Mouse (Mus musculus) lung, adult 2 months (tissue): ENCODE results near the gene Olfr195. TPM values are rescaled to one million over a fixed set of nuclear protein-coding genes. Genes with fewer than 3 reads are reported as not detected.
"Not testable (repeated sequence)": the region's sequence is repeated elsewhere in the genome, so short reads cannot be mapped to it uniquely, and the experiment has no call there.

ENCODE experiments used
- DNase-seq: peaks from one replicate; pipeline ENCODE4 v3.0.0; 2022
- H3K4me1 ChIP-seq: fragments of 200-500 bp; 2 replicates; pipeline ENCODE4 v1.6.1; 2011; ENCODE audit warnings: low read length; ENCODE audit not compliant: control insufficient read depth, insufficient read depth
- H3K4me3 ChIP-seq: fragments of 200-500 bp; replicated peaks from 2 replicates; pipeline ENCODE3; 2011; ENCODE audit warnings: low read depth, mild to moderate bottlenecking, control low read depth, low read length; ENCODE audit errors: extremely low read depth
- CTCF ChIP-seq: fragments of 200-500 bp; IDR thresholded peaks from 2 replicates; pipeline ENCODE4 v1.5.1; 2011; ENCODE audit warnings: mild to moderate bottlenecking, low read length, control low read depth; ENCODE audit not compliant: insufficient read depth
- POLR2A ChIP-seq: fragments of 200-500 bp; IDR thresholded peaks from 2 replicates; pipeline ENCODE4 v1.6.1; 2011; ENCODE audit warnings: low read depth, mild to moderate bottlenecking, control low read depth, low read length, borderline replicate concordance; ENCODE audit errors: extremely low read depth
- WGBS: fragments of 180-500 bp; shearing (Covaris S2); methylation state at CpG from one replicate; pipeline ENCODE4 v1.1.7; 2018; 5-methylcytosine and 5-hydroxymethylcytosine counted together
- polyA plus RNA-seq: library from polyadenylated mRNA; depleted of rRNA; stranded (reverse); fragments of >200 nt; gene quantifications from 2 replicates; pipeline ENCODE4 v1.2.3, GENCODE M21; 2012; rRNA removed

The Olfr195 gene
- polyA plus RNA-seq = not detected in 2 replicates

GRCm38 (mm10) chr16:59146746-59147145 is at the start of gene Olfr195:
Gene Olfr195 (plus strand): TSS chr16:59147046.
- WGBS = 88% methylated on average over 1 of the region's 1 CpGs
- no peak for DNase-seq
- TF ChIP-seq POLR2A = no peak
- TF ChIP-seq CTCF = no peak
- H3K4me3 ChIP-seq = no peak within 1 kb of the TSS
- H3K4me1 ChIP-seq = no peaks in the 10 kb centered on the region

GRCm38 (mm10) chr16:59105312-59105711 is 41.5 kb upstream of the Olfr195 start:
- no peak for DNase-seq
- Histone ChIP-seq H3K4me1 (no peaks in the 10 kb centered on the region), H3K4me3 (no peak overlapping the region)
- TF ChIP-seq CTCF (no peak), POLR2A (no peak)
- WGBS = 68% methylated on average over 2 of the region's 2 CpGs

GRCm38 (mm10) chr16:59108522-59108921 is 38.3 kb upstream of the Olfr195 start:
- not testable (repeated sequence) for DNase-seq, H3K4me3 ChIP-seq, H3K4me1 ChIP-seq
- 34% methylated on average over 5 of the region's 5 CpGs for WGBS

DNA sequence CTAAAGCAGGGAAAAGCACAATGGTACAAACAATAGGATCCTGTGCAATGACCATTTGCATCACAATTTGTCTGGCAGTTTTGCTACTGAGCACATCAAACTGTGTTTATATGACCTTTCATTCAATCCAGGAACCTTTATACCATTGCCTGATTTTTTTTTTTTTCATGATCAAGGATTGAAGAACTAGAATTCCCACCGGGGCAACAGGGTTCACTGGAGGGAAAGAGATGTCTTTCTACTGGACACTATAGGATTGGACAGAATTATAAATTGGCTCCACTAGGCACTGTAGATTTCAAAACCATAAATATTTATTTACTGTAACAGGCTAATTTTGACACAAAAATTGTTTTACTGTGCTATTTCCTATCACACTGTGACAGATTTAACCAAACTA is 35.1 kb upstream of the Olfr195 start, which contains the start of gene Olfr193:
Olfr193 (minus strand) TSS at position 101 of the 400 bp plus-strand sequence.
- TF ChIP-seq CTCF = no peak
- no peak for TF ChIP-seq POLR2A
- DNase-seq = no peak
- Histone ChIP-seq H3K4me1 (no peaks in the 10 kb centered on the region), H3K4me3 (no peak within 1 kb of the TSS)
- WGBS = 91% methylated on average over 1 of the region's 1 CpGs

- Histone ChIP-seq H3K4me1 (no peaks in the 10 kb centered on the region), H3K4me3 (no peak within 1 kb of the TSS)
- no peak for TF ChIP-seq CTCF
- no peak for TF ChIP-seq POLR2A
- no peak for DNase-seq
Measured at GRCm38 (mm10) chr16:59120969-59121368, 25.9 kb upstream of the Olfr195 start, which contains the start of gene Olfr194. Gene Olfr194 (minus strand): TSS chr16:59121069.

- 76% methylated on average over 1 of the region's 1 CpGs for WGBS
- DNase-seq = no peak
- TF ChIP-seq CTCF (no peak), POLR2A (no peak)
- H3K4me1 ChIP-seq = no peaks in the 10 kb centered on the region
- H3K4me3 ChIP-seq = no peak overlapping the region
Measured at GRCm38 (mm10) chr16:59130740-59131139, 16.1 kb upstream of the Olfr195 start.

GRCm38 (mm10) chr16:59141105-59141504 is 5.7 kb upstream of the Olfr195 start:
- Histone ChIP-seq H3K4me1 (no peaks in the 10 kb centered on the region), H3K4me3 (no peak overlapping the region)
- no peak for DNase-seq
- TF ChIP-seq CTCF = no peak
- TF ChIP-seq POLR2A = no peak

DNA sequence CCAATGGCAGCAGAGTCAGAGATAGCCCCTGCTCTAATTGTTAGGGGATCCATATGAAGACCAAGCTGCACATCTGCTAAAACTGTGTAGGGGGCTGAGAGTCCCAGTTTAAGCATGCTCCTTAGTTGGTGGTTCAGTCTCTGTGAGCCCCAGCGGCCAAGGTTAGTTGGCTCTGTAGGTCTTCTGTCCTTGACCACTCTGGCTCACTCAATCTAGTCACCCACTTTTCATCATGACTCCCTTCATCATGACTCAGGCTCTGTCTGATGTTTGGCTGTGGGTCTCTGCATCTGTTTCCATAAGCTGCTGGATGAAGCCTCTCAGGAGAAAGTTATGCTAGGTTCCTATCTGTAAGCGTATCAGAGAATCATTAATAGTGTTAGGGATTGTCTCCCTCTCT is 5.2 kb downstream of the Olfr195 start:
- H3K4me1 ChIP-seq = no peaks in the 10 kb centered on the region
- TF ChIP-seq POLR2A (no peak), CTCF (no peak)
- WGBS = 86% methylated on average over 2 of the region's 2 CpGs

DNA sequence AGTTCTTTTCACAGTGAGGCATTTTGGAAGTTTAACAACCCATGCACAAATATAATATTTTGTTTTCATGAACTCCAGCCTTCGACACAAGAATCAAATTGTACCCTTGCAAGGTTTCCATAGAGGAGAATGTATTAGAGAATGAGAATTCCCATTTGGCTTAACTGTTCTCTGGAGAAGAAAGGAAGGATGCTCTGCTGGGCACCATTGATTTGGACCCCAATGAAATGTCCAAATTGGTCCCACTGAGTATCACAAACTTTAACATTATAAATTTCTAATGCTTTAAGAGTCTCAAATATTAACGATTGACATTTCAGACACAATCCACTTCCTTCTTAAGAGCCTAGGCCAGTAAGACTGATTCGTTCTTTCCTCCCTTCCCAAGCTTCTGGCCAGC is 23.5 kb downstream of the Olfr195 start, which contains the start of gene Olfr196:
Olfr196 (minus strand) TSS at position 101 of the 400 bp plus-strand sequence.
- 66% methylated on average over 3 of the region's 3 CpGs for WGBS
- H3K4me1 ChIP-seq = no peaks in the 10 kb centered on the region
- H3K4me3 ChIP-seq = no peak within 1 kb of the TSS
- no peak for DNase-seq
- TF ChIP-seq POLR2A (no peak), CTCF (no peak)

More for the DNA sequence above, 5.2 kb downstream of the Olfr195 start:
- DNase-seq = no peak
- H3K4me3 ChIP-seq = no peak overlapping the region

Other genes with a start within 250 kb of the Olfr195 start
- not detected in 2 replicates for gene Olfr181, start 218.3 kb upstream of the Olfr195 start, polyA plus RNA-seq
- gene Olfr180, start 217.7 kb upstream of the Olfr195 start, polyA plus RNA-seq = not detected in 2 replicates
- not detected in 2 replicates for gene Olfr183, start 151.7 kb upstream of the Olfr195 start, polyA plus RNA-seq
- not detected in 2 replicates for gene Olfr186, start 116.8 kb upstream of the Olfr195 start, polyA plus RNA-seq
- gene Olfr187, start 107.3 kb upstream of the Olfr195 start, polyA plus RNA-seq = not detected in 2 replicates
- gene Olfr190, start 69.0 kb upstream of the Olfr195 start, polyA plus RNA-seq = not detected in 2 replicates
- gene Olfr191, start 57.2 kb upstream of the Olfr195 start, polyA plus RNA-seq = not detected in 2 replicates
- gene Olfr193, start 35.2 kb upstream of the Olfr195 start, polyA plus RNA-seq = not detected in 2 replicates
- gene Olfr194, start 26.0 kb upstream of the Olfr195 start, polyA plus RNA-seq = not detected in 2 replicates
- gene Olfr196, start 23.4 kb downstream of the Olfr195 start, polyA plus RNA-seq = not detected in 2 replicates
- not detected in 2 replicates for gene Olfr198, start 56.5 kb downstream of the Olfr195 start, polyA plus RNA-seq
- gene Olfr199, start 72.7 kb downstream of the Olfr195 start, polyA plus RNA-seq = not detected in 2 replicates
- not detected in 2 replicates for gene Olfr201, start 125.6 kb downstream of the Olfr195 start, polyA plus RNA-seq
- not detected in 2 replicates for gene Olfr202, start 139.7 kb downstream of the Olfr195 start, polyA plus RNA-seq
- gene Olfr203, start 151.8 kb downstream of the Olfr195 start, polyA plus RNA-seq = not detected in 2 replicates
- not detected in 2 replicates for gene Olfr204, start 171.2 kb downstream of the Olfr195 start, polyA plus RNA-seq
- not detected in 2 replicates for gene Olfr205, start 184.1 kb downstream of the Olfr195 start, polyA plus RNA-seq
- not detected in 2 replicates for gene Olfr206, start 202.2 kb downstream of the Olfr195 start, polyA plus RNA-seq
- gene Olfr209, start 216.9 kb downstream of the Olfr195 start, polyA plus RNA-seq = not detected in 2 replicates